Mouse (Mus musculus) cerebellum, postnatal 10 days (tissue): ENCODE results near the gene Bloc1s4.

ENCODE experiments used
- DNase-seq, 2 experiments: peaks; one replicate each; pipeline ENCODE4 v3.0.0; 2021; ENCODE audit warnings: mixed read lengths in 2 of 2

The Bloc1s4 gene

GRCm38 (mm10) chr5:36738799-36739615, 9.4 kb downstream of the Bloc1s4 start:
- DNase-seq: peak; percentile 94 to 96

DNA sequence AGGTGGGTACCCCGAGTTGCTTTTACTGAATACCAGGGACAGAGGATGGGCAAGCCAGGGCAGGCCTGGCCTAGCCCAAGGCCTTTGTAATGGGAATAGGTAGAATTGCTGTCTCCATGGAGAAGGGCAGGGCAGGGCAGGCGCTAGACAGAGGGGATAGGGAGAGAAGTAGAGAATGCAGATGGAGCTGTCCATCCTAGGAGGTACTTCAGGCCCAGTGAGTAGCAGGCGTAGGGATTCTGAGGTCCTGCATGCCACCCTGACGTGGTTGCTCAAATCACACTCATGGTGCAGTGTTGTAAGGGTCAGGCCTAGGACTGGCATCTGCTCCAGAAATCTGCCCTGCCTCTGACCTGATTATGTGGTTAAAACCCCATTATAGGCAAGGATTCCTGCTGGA, 10.7 kb downstream of the Bloc1s4 start:
- DNase-seq: no peak

DNA sequence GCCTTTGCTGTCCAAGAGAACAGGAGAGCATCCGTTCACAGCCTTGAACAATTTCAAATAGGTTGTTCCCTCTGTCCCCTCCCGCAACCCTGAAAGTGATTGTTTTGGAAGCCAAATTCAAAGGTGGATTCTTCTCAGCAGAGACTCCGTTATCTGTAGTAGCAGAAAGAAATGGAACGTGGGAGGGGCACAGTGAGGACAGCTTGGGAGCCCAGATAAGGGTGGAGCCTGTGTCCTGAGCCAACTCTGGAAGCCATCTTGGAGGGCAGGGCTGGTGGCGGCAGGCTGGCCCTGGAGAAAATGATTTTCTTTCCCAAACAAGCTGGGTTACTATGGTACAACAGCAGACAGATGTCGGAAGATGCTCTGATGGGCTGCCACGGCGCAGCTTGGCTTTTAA, 12.4 kb downstream of the Bloc1s4 start:
- peak; percentile 70 to 73 for DNase-seq

GRCm38 (mm10) chr5:36735106-36735505, 13.3 kb downstream of the Bloc1s4 start:
- no peak for DNase-seq

DNA sequence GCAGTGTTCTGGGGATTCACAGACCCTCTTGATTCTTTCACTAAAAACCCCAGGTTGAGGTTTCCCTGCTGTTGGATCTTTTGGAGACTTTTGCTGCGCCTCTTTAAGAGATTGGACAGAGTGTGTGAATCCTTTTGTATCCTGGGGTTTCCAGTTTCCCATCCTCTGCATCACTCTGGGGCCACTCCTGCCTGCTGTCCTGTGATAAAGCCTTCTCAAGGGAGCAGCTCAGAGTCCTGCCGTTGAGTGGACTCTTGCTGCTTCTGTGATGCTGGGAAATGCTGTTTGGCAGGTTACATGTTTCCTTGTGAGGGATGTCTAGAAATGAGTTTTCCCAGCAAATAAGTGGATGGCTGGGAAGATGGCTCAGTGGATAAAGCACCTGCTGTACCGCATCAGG, 15.0 kb downstream of the Bloc1s4 start:
- no peak for DNase-seq

GRCm38 (mm10) chr5:36731901-36732652, 16.4 kb downstream of the Bloc1s4 start:
- DNase-seq: no peak

- DNase-seq: peak; percentile 59 to 61
Measured at GRCm38 (mm10) chr5:36730689-36731088, 17.8 kb downstream of the Bloc1s4 start.

- DNase-seq: peak; percentile 43 to 47
Measured at GRCm38 (mm10) chr5:36729923-36730322, 18.5 kb downstream of the Bloc1s4 start.

DNA sequence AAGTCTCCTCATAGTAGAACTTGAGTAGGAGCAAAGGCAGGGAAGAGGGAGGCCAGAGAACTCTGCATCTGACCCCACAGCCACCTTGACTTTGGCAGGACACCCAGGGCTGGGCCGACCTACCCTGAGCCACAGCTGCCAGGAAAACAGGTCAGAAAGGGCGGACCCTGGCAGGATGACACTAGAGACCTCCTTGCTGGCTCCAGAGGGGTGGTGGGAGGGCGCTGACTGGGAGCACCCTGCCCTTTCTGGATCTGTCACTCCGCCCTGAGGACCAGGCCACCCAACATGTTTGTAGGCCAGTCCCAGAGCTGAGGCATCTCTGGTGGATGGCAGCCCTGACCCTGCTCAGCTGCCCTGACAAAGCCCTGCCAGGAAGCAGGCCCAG, 19.4 kb downstream of the Bloc1s4 start:
- no peak for DNase-seq

GRCm38 (mm10) chr5:36728403-36729085, 19.9 kb downstream of the Bloc1s4 start:
- peak; percentile 43 to 50 for DNase-seq

DNA sequence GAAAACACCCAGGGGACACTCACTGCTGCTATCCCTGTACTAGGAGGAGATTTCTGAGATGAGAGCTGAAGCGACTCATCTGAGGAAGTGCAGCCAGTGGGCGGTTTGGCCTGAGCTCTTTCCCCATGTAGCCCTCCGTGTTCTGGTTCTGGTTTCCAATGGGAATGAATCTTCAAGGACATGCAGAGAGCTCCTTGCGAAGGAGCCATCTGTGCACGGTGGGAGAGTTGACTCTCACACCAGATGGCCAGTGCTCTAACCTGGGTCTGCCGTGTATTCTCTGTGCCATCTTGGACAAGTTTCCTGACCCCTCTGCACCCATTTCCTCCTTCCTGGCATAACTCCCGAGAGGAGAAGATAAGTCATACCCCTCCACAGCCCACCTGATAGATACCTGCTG, 20.7 kb downstream of the Bloc1s4 start:
- DNase-seq: peak; percentile 83 to 85

DNA sequence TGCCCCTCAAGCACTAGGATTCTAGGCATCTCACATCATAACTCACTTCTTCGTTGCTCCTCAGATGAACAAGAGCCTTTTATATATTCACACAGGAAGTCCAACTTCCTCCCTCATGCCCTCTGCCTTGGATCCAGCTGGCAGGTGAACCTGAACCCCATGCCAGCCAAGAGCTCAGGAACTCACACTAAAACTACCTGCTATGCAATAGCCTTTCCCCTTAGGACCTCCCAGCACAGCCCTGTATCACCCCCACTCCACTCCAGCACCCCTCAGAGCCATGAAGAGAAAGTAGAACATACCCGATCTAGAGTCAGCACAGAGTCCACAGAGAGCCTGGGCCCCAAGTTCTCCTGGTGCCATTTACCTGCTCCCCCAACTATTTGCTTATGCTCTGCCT, 21.3 kb downstream of the Bloc1s4 start:
- DNase-seq: peak; percentile 59 to 61

DNA sequence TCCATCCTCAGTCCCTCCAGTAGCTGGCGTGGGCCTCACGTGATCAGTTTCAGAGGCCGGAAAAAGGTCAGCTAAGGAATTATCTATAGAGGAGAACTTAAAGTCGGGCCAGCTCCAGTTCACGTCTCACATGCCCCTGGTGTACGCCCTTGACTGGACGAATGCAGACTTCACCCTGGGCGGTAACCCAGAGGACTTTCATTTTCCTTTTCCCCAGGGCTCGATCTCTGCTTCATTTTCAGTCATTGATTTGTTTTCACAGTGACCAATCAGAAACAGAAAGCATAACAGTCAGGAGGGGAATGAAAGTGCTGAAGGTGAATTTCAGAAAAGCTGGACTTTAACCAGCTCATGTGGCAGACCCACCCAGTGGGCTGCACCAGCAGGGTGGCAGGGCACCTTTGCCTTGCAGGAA, 22.1 kb downstream of the Bloc1s4 start:
- no peak for DNase-seq

- no peak for DNase-seq
Measured at GRCm38 (mm10) chr5:36725861-36726260, 22.6 kb downstream of the Bloc1s4 start.

DNA sequence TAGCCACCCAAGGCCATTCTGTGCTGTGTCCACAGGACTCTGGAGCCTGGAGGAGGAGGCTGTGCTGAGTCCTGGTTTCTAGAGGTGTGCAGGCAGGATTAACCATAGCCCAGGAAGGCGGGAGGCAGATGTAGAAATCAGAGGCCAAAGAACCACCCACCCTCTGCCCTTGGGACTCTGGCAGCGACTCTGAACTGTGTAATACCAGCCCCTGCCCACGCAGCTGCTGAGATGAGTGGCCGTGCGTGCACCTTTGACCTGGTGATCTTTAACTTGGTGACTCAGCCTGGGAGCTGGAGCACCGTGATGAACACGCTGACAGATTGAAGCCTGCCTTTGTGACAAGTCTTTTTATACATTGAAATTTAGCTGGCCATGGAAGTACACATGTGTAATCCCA, 24.2 kb downstream of the Bloc1s4 start:
- no peak for DNase-seq

GRCm38 (mm10) chr5:36723356-36723755, 25.1 kb downstream of the Bloc1s4 start:
- DNase-seq: no peak

- DNase-seq: no peak
Measured at GRCm38 (mm10) chr5:36722415-36722856, 26.0 kb downstream of the Bloc1s4 start.

GRCm38 (mm10) chr5:36720710-36721375, 27.6 kb downstream of the Bloc1s4 start:
- DNase-seq: no peak

DNA sequence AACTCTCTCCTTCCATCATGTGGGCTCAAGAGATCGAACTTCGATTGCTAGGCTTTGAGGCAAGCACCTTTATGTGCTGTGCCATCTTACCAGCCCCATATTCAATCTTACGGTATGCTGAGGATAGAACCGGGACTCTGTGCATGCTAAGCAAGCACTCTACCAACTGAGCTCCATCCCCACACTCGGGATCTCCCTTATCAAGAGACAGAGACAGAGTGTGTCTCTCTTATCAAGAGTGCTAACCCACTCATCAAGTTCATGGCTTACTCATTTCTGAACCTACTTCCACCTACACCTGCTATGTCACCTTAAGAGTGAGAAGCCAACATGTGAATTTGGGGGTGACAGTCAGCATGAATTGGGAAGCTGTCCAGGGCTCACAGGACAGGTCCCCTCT, 28.2 kb downstream of the Bloc1s4 start:
- no peak for DNase-seq

DNA sequence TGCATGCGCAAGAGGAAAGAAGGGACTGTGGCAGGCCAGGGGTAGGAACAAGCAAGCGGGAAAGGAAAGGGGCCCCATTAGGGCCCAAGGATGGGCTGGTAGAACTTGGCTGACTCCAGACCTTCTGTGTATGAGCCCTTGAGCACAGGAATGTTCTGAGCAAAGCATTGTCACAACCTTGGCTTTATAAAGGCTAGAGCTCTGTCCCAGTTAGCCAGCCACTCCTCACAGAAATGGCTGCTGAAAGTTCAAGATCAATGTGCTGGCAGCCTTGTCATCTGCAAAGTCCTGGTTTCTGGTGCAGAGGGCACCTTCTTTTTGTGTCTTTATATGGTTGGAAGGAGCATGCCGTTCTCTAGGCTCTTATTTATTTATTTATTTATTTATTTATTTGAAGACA, 28.8 kb downstream of the Bloc1s4 start:
- DNase-seq: no peak

DNA sequence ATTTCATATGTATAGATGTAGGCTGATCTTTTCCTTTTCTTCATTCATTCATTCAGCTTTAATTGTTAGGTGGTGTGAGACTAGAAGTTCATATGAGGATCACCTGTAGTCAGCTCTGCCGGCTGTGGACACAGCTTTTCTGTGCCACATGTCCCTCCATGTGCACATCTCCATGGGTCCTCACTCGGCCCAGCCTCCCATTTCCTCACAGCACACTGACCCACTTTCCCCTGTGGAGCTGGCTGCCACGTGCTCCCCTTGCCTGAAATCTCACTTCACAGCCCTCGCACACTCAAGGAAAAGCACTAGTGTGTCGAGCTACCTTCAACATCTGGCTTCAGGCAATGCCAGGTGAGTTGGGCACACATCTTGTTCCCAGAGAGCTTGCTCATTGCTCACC, 29.3 kb downstream of the Bloc1s4 start:
- no peak for DNase-seq

DNA sequence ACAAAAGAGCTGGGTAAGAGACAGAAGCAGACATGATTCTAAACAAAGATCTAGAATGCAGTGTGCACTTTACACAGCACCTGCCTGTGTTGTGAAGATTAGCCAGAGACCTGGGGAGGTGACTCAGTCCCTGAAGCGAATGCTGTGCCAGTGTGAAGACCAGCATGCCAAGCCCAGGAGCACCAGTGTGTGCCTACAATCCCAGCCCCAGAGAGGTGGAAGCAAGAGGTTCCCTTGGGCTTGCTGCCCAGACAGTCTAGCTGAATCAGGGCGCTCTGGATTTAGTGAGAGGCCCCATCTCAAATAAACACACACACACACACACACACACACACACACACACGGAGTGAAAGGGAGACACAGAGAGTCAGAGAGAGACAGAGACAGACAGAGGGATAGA, 30.6 kb downstream of the Bloc1s4 start:
- DNase-seq: peak in 1 of 2 experiments; percentile 45

DNA sequence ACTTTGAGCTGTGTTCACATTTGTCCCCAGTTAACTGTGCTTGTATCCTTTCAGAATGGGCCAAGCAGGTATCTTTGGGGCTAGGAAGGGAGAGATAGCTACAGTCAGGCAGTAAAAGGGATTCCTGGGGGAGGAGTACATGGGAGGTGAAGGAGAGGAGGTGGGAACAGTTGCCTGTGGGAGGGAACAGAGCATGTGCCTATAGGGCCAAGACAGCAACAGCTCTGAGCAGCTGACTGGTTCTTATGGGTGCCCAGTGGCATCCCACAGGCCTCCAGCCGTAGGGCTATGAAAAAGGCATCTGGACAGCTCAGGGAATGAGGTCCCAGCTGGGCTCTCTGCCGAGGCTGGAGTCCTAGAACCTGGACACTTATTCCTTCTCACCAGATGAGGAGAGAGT, 31.6 kb downstream of the Bloc1s4 start:
- no peak for DNase-seq
